Mouse (Mus musculus) limb, embryonic 11.5 days (tissue): Measurements from ENCODE around the gene Fgd3. TPM values are rescaled to one million over a fixed set of nuclear protein-coding genes. Genes with fewer than 3 reads are reported as not detected.

Source experiments
- ATAC-seq: fragments of 200-750 bp; cut with Nextera tagmentation; 2 replicates; pipeline ENCODE4 v1.8.0; 2017; ENCODE audit warnings: low read depth; ENCODE audit not compliant: insufficient number of reproducible peaks, low FRiP score, low TSS enrichment
- DNase-seq: peaks from one replicate; pipeline ENCODE4 v3.0.0-alpha.2; 2015; ENCODE audit warnings: low spot score
- H3K27ac ChIP-seq: fragments of 300-500 bp; sonication (generic); replicated peaks from 2 replicates; pipeline ENCODE4 v1.5.1; 2014; ENCODE audit warnings: low read depth, mild to moderate bottlenecking, low read length
- H3K27me3 ChIP-seq: fragments of 300-500 bp; sonication (generic); 2 replicates; pipeline ENCODE4 v1.6.1; 2014; ENCODE audit warnings: mild to moderate bottlenecking, low read length, mixed read lengths; ENCODE audit not compliant: control insufficient read depth, insufficient read depth
- H3K36me3 ChIP-seq: fragments of 300-500 bp; sonication (generic); 2 replicates; pipeline ENCODE4 v1.6.1; 2014; ENCODE audit warnings: mild to moderate bottlenecking, low read length, moderate library complexity, mixed read lengths; ENCODE audit not compliant: control insufficient read depth, insufficient read depth
- H3K4me1 ChIP-seq: fragments of 300-500 bp; sonication (generic); 2 replicates; pipeline ENCODE4 v1.6.1; 2014; ENCODE audit warnings: low read length, mixed read lengths; ENCODE audit not compliant: control insufficient read depth, insufficient read depth
- H3K4me2 ChIP-seq: fragments of 300-500 bp; sonication (generic); 2 replicates; pipeline ENCODE4 v1.6.1; 2014; ENCODE audit warnings: low read depth, mild to moderate bottlenecking, moderate library complexity; ENCODE audit not compliant: severe bottlenecking
- H3K4me3 ChIP-seq: fragments of 300-500 bp; sonication (generic); 2 replicates; pipeline ENCODE4 v1.5.1; 2014; ENCODE audit warnings: low read depth, low read length
- H3K9ac ChIP-seq: fragments of 300-500 bp; sonication (generic); 2 replicates; pipeline ENCODE4 v1.6.1; 2014; ENCODE audit warnings: mild to moderate bottlenecking, low read length
- H3K9me3 ChIP-seq: fragments of 300-500 bp; sonication (generic); 2 replicates; pipeline ENCODE4 v1.6.1; 2016; ENCODE audit warnings: low read length; ENCODE audit not compliant: control insufficient read depth
- WGBS: fragments of 180-500 bp; shearing (Covaris S2); extraction: QIAGEN DNeasy Blood & Tissue Kit; methylation state at CpG from one replicate; pipeline ENCODE4 v1.1.7; 2014; 5-methylcytosine and 5-hydroxymethylcytosine counted together
- polyA plus RNA-seq: library from polyadenylated mRNA; unstranded; fragments of >200 nt; fragmentation: Nextera tagmentation; extraction: Ambion mirVana; gene quantifications from 2 replicates; pipeline ENCODE4 v1.2.1, GENCODE M21; 2014

Gene Fgd3
- polyA plus RNA-seq, 1 experiment from 2014 or later, result 0.37 TPM

DNA sequence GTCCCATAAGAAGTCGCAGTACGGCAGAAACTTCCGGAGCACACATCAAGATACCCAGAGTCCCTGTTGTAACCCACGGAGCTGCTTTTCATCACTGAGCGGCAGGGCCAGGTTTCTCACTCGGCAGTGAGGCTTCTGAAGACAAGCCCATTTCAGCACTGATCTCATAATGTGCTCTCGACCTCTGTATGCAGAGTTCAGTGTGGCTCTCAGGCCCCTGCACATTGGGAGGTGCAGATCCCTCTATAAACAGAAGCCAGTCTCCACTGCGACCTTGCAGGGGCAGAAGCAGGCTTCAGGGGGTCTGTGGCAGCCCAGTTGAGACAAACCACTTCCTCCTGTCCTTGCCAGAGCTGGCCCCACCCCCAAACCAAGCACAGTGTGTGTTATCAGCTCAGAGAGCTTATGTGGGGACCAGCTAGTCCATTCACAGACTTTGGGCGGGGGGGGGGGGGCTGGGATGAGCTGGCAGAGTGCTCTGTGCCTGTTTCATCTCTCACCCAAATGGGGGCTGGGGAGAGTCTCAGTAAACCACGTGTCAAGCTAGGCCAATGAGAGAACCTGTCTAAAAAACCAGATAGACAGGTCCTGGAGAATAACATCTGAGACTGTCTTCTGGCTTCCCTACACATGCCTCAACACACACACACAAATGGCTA, 12.7 kb downstream of the Fgd3 start:
- Histone ChIP-seq H3K4me2 (no peak overlapping the region), H3K27ac (no peak overlapping the region), H3K9me3 (no peaks in the 10 kb centered on the region), H3K4me1 (no peaks in the 10 kb centered on the region), H3K36me3 (no peaks in the 10 kb centered on the region), H3K4me3 (no peak overlapping the region), H3K27me3 (no peaks in the 10 kb centered on the region), H3K9ac (no peak overlapping the region)
- WGBS, result 32% methylated on average over 10 of the region's 10 CpGs
- DNase-seq (no peak), ATAC-seq (no peak)

DNA sequence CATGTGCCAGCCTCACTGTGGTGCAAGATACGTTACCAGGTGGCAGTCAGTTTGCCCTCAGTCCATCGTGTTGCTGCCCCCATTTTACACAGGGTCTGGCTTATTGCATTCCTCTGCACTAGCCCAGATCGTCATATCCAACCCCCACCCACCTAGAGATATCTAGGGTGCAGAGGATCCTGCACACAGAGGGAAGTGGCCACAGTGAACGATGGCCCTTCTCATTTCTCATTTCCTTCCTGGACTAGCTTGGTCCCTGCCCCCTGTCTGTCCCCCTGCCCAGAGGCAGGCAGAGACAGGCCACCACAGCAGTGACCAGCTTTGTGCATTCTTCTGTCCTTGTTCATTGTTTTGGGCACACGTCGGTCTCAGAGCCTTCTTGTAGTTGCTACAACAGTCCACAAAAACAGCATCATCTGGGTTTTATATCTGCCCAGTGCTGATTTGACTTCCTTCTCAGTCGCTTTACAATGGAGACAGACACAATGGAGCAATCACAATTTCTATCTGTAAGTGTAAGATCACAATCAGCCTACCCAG, 13.3 kb downstream of the Fgd3 start:
- Histone ChIP-seq H3K27ac (no peak overlapping the region), H3K4me2 (no peak overlapping the region), H3K4me1 (no peaks in the 10 kb centered on the region), H3K9me3 (no peaks in the 10 kb centered on the region), H3K9ac (no peak overlapping the region), H3K27me3 (no peaks in the 10 kb centered on the region), H3K4me3 (no peak overlapping the region), H3K36me3 (no peaks in the 10 kb centered on the region)
- ATAC-seq (no peak), DNase-seq (no peak)
- 81% methylated on average over 7 of the region's 7 CpGs for WGBS

DNA sequence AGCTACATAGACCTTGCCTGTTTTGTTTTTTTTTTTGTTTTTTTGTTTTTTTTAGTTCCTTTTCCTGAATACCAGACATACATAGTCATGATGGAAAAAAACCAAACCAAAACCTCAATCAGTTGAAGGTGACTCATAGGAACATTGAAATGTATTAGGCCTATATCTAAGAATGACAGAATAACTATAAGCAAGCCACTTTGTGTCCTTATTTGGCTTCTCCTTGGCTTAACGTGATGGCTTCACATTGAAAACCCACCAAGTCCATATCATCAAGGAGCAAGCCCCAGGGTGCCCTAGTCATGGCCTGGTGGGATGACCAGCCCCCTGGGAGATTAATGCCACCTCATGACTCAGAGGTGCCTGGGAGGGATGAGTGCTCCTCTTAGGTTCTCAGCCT, 19.3 kb downstream of the Fgd3 start:
- no peak for DNase-seq
- Histone ChIP-seq H3K27me3 (no peaks in the 10 kb centered on the region), H3K9ac (no peak overlapping the region), H3K9me3 (no peaks in the 10 kb centered on the region), H3K4me1 (no peaks in the 10 kb centered on the region), H3K4me3 (no peak overlapping the region), H3K27ac (no peak overlapping the region), H3K36me3 (no peaks in the 10 kb centered on the region), H3K4me2 (no peak overlapping the region)
- no peak for ATAC-seq
- 96% methylated on average over 1 of the region's 1 CpGs for WGBS

DNA sequence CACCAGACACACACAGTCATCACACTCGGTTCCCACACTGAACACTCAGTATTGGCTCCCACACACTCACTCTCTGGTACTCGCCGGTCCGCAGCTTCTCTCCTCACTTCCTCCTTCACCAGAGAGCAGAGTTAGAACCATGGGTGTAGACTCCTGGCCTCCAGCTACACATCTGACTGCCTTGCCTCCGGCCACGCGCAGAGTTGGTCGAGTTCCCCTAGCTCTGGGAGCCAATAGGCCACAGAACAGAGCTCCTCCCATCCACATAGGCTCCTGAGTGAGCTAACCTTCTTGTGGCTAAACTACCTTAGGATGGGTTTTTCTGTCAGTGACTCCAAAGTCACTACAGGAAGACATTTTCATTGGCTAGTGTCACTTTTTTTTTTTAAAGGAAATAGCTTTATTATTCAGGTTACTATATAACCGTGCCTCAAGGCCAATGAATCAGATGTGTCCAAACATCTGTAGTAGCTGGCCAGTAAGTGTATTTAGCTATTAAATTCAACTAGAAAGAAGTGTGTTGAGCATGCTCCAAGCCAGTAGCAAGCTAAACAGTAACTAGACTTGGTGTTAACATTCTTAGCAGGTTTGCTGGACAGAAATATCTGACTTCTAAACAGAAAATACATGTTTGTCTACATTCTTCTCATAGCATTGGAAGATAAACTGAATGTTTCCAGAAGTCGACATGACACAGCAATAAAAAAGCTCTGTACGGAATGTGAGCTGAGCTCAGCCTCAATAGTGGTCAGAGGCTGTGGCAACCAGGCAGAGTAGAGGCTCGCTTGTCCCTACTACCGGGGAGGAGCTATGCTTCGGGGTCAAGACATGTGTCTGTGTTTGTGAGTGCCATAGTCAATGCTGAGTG, 21.4 kb downstream of the Fgd3 start:
- Histone ChIP-seq H3K27ac (no peak overlapping the region), H3K4me3 (no peak overlapping the region), H3K4me2 (no peak overlapping the region), H3K9me3 (no peaks in the 10 kb centered on the region), H3K4me1 (no peaks in the 10 kb centered on the region), H3K9ac (no peak overlapping the region), H3K36me3 (no peaks in the 10 kb centered on the region), H3K27me3 (no peaks in the 10 kb centered on the region)
- WGBS, result 81% methylated on average over 14 of the region's 14 CpGs
- ATAC-seq (no peak), DNase-seq (no peak)

DNA sequence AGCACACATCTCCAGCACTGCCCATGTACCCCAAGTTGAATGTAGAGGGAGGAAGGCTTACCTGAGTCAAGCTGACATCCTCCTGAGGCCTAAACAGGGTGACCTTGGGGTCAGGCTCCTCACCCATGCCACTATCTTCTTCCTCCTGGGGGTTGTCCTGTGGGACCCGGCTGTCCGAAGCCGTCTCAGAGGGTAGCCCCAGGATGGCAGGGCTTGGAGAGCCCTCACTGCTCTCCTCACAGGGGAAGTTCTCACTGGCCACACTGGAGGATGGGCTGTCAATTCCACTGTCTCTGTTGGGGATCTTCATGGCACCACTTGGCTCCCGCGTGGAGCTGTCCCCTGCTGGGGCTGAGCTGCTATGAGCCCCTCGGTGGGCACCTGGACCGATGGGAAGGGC, 23.8 kb downstream of the Fgd3 start:
- DNase-seq, result no peak
- no peak overlapping the region for H3K27ac ChIP-seq

DNA sequence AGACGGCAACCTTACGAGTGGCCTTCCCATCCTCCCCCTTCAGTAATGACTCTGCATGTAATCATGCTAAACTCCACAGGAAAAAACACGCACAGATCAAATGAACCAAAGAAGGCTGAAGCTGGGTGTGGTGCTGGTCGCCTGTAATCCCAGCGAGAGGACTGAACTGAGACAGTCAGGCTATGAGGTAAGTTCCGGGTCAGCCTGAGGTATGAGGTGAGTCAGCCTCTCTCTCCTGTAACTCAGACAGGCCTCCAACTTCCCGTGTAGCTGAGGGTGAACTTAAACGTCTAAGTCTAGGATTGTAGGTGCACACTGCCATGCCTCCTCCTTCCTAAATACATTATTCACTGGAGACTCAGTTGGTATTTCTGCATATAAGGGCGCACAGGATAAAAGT, 26.0 kb downstream of the Fgd3 start:
- Histone ChIP-seq H3K36me3 (no peaks in the 10 kb centered on the region), H3K27ac (no peak overlapping the region), H3K4me2 (no peak overlapping the region), H3K4me3 (no peak overlapping the region), H3K4me1 (no peaks in the 10 kb centered on the region), H3K9me3 (no peaks in the 10 kb centered on the region), H3K27me3 (no peaks in the 10 kb centered on the region), H3K9ac (no peak overlapping the region)
- 83% methylated on average over 9 of the region's 9 CpGs for WGBS
- ATAC-seq (no peak), DNase-seq (no peak)

More for the DNA sequence above, 23.8 kb downstream of the Fgd3 start:
- no peak for ATAC-seq
- no peaks in the 10 kb centered on the region for H3K27me3 ChIP-seq
- no peak overlapping the region for H3K4me3 ChIP-seq
- H3K36me3 ChIP-seq, result no peaks in the 10 kb centered on the region
- 90% methylated on average over 7 of the region's 7 CpGs for WGBS
- no peaks in the 10 kb centered on the region for H3K9me3 ChIP-seq
- no peak overlapping the region for H3K9ac ChIP-seq
- H3K4me2 ChIP-seq, result no peak overlapping the region
- no peaks in the 10 kb centered on the region for H3K4me1 ChIP-seq

DNA sequence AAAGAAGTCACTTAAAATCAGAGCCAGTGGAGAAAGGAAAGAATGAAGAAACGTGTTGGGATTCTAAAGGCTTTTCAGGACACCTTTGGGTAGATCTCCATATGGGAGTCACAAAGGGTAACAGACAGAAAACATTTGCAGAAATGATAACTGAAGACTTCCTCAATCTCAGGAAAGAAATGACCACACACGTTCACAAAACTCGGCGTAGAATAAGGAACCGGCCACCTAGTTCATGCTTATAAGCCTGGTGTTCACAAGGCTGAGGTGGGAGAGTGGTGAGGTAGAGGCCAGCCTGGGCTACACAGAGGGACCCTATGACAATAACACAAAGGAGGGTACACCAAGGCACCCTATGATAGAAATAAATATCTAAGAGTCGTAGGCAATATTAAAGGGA, 28.2 kb downstream of the Fgd3 start:
- 91% methylated on average over 6 of the region's 6 CpGs for WGBS
- no peak for DNase-seq
- H3K27ac ChIP-seq, result no peak overlapping the region
- H3K9me3 ChIP-seq, result no peaks in the 10 kb centered on the region
- H3K27me3 ChIP-seq, result no peaks in the 10 kb centered on the region
- no peak overlapping the region for H3K4me2 ChIP-seq
- H3K36me3 ChIP-seq, result no peaks in the 10 kb centered on the region
- no peak overlapping the region for H3K4me3 ChIP-seq
- no peak overlapping the region for H3K9ac ChIP-seq
- ATAC-seq, result no peak
- no peaks in the 10 kb centered on the region for H3K4me1 ChIP-seq

DNA sequence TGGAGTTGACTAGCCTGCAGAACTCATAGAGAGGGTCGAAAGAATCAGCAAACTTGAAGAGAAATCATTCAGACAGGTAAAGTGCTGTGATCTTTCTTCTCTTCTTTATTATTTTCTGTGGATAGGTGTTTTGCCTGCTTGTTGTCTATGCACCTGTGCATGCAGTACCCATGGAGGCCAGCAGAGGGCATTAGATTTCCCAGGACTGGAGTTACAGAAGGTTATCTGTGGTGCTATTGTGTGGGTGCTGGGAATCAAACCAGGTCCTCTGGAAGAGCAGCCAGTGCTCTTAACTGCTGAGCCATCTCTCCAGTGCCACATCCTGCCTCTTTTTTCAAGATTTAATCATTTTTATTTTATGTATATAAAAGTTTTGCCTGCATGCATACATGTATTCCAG, 28.7 kb downstream of the Fgd3 start:
- no peak overlapping the region for H3K4me3 ChIP-seq
- peak; percentile 33 for DNase-seq
- no peak overlapping the region for H3K27ac ChIP-seq
- H3K27me3 ChIP-seq, result no peaks in the 10 kb centered on the region
- 56% methylated on average over 1 of the region's 1 CpGs for WGBS
- no peaks in the 10 kb centered on the region for H3K9me3 ChIP-seq
- H3K9ac ChIP-seq, result no peak overlapping the region
- H3K4me1 ChIP-seq, result no peaks in the 10 kb centered on the region
- no peak for ATAC-seq
- H3K36me3 ChIP-seq, result no peaks in the 10 kb centered on the region
- no peak overlapping the region for H3K4me2 ChIP-seq
